Mouse (Mus musculus): Measurements from ENCODE around the gene Chl1. TPM values are rescaled to one million over a fixed set of nuclear protein-coding genes. Genes with fewer than 3 reads are reported as not detected.
A peak's percentile ranks its signal among the peaks of the same experiment; 100 is the strongest.

The Chl1 gene
- 137 and 150 TPM in 2 replicates for polyA plus RNA-seq (2014; fragmentation: Nextera tagmentation; extraction: Ambion mirVana)

- H3K4me3 ChIP-seq (replicated peaks; ENCODE audit: low read length), result peak within 1 kb of the TSS; percentile 59
- peak; percentile 39 for DNase-seq (ENCODE audit: low spot score)
- ATAC-seq (ENCODE audit: low FRiP score), result peak; percentile 36; the same call in 1 of the 2 replicates
- H3K36me3 ChIP-seq (replicated peaks; ENCODE audit: control insufficient read depth, insufficient read depth), result no peaks in the 10 kb centered on the region
- H3K27ac ChIP-seq, result peak within 1 kb of the TSS; percentile 98
- no peaks in the 10 kb centered on the region; the same call in 1 of the 2 replicates for H3K27me3 ChIP-seq (ENCODE audit: control insufficient read depth, insufficient read depth, low read length)
- H3K4me1 ChIP-seq (replicated peaks; ENCODE audit: control insufficient read depth, insufficient read depth, low read length), result peaks cover 12% of the 10 kb centered on the region
- peak within 1 kb of the TSS; percentile 97 for H3K9ac ChIP-seq
- WGBS, result 3% methylated on average over 25 of the region's 25 CpGs
- H3K9me3 ChIP-seq (ENCODE audit: control insufficient read depth, low read length), result no peaks in the 10 kb centered on the region
- peak within 1 kb of the TSS; percentile 76 for H3K4me2 ChIP-seq (replicated peaks)
Measured at GRCm38 (mm10) chr6:103510392-103511289, at the start of gene Chl1. Gene Chl1, plus strand, starts transcription at chr6:103510586.

- Histone ChIP-seq H3K27ac (no peak overlapping the region), H3K9ac (no peak overlapping the region), H3K9me3 (ENCODE audit: control insufficient read depth, low read length) (no peaks in the 10 kb centered on the region), H3K4me3 (replicated peaks; ENCODE audit: low read length) (no peak overlapping the region), H3K27me3 (ENCODE audit: control insufficient read depth, insufficient read depth, low read length) (no peaks in the 10 kb centered on the region), H3K4me2 (replicated peaks) (no peak overlapping the region), H3K36me3 (replicated peaks; ENCODE audit: control insufficient read depth, insufficient read depth) (no peaks in the 10 kb centered on the region), H3K4me1 (replicated peaks; ENCODE audit: control insufficient read depth, insufficient read depth, low read length) (no peaks in the 10 kb centered on the region)
- no peak for DNase-seq (ENCODE audit: low spot score)
- no peak for ATAC-seq (ENCODE audit: low FRiP score)
- WGBS, result 72% methylated on average over 5 of the region's 5 CpGs
Measured at GRCm38 (mm10) chr6:103465479-103466080, 44.8 kb upstream of the Chl1 start.

- H3K27ac ChIP-seq, result peak overlapping the region; percentile 32; the same call in 1 of the 2 replicates
- ATAC-seq (ENCODE audit: low FRiP score), result no peak
Measured at GRCm38 (mm10) chr6:103473316-103473715, 37.1 kb upstream of the Chl1 start.

GRCm38 (mm10) chr6:103487199-103487598 is 23.2 kb upstream of the Chl1 start:
- Histone ChIP-seq H3K36me3 (replicated peaks; ENCODE audit: control insufficient read depth, insufficient read depth) (no peaks in the 10 kb centered on the region), H3K4me2 (replicated peaks) (no peak overlapping the region), H3K27me3 (ENCODE audit: control insufficient read depth, insufficient read depth, low read length) (no peaks in the 10 kb centered on the region), H3K9ac (no peak overlapping the region), H3K4me3 (replicated peaks; ENCODE audit: low read length) (no peak overlapping the region), H3K4me1 (replicated peaks; ENCODE audit: control insufficient read depth, insufficient read depth, low read length) (no peaks in the 10 kb centered on the region), H3K27ac (peak overlapping the region; percentile 62; the same call in 1 of the 2 replicates), H3K9me3 (ENCODE audit: control insufficient read depth, low read length) (no peaks in the 10 kb centered on the region)
- WGBS, result 63% methylated on average over 1 of the region's 1 CpGs
- ATAC-seq (ENCODE audit: low FRiP score) (no peak), DNase-seq (ENCODE audit: low spot score) (no peak)

More at GRCm38 (mm10) chr6:103473316-103473715, 37.1 kb upstream of the Chl1 start:
- Histone ChIP-seq H3K4me3 (replicated peaks; ENCODE audit: low read length) (no peak overlapping the region), H3K27me3 (ENCODE audit: control insufficient read depth, insufficient read depth, low read length) (no peaks in the 10 kb centered on the region), H3K4me1 (replicated peaks; ENCODE audit: control insufficient read depth, insufficient read depth, low read length) (no peaks in the 10 kb centered on the region), H3K9ac (no peak overlapping the region), H3K4me2 (replicated peaks) (no peak overlapping the region), H3K36me3 (replicated peaks; ENCODE audit: control insufficient read depth, insufficient read depth) (no peaks in the 10 kb centered on the region), H3K9me3 (ENCODE audit: control insufficient read depth, low read length) (no peaks in the 10 kb centered on the region)
- DNase-seq (ENCODE audit: low spot score), result no peak
- WGBS, result 59% methylated on average over 5 of the region's 5 CpGs

GRCm38 (mm10) chr6:103498404-103498803 is 12.0 kb upstream of the Chl1 start:
- ATAC-seq (ENCODE audit: low FRiP score), result no peak
- WGBS, result 34% methylated on average over 4 of the region's 4 CpGs
- no peak for DNase-seq (ENCODE audit: low spot score)

GRCm38 (mm10) chr6:103504065-103504464 is 6.3 kb upstream of the Chl1 start:
- H3K9ac ChIP-seq, result no peak overlapping the region
- 66% methylated on average over 3 of the region's 3 CpGs for WGBS
- no peak overlapping the region for H3K4me3 ChIP-seq (replicated peaks; ENCODE audit: low read length)
- H3K9me3 ChIP-seq (ENCODE audit: control insufficient read depth, low read length), result no peaks in the 10 kb centered on the region
- H3K4me1 ChIP-seq (replicated peaks; ENCODE audit: control insufficient read depth, insufficient read depth, low read length), result no peaks in the 10 kb centered on the region
- DNase-seq (ENCODE audit: low spot score) (no peak), ATAC-seq (ENCODE audit: low FRiP score) (no peak)
- H3K36me3 ChIP-seq (replicated peaks; ENCODE audit: control insufficient read depth, insufficient read depth), result no peaks in the 10 kb centered on the region
- H3K27me3 ChIP-seq (ENCODE audit: control insufficient read depth, insufficient read depth, low read length), result no peaks in the 10 kb centered on the region
- H3K27ac ChIP-seq, result no peak overlapping the region
- no peak overlapping the region for H3K4me2 ChIP-seq (replicated peaks)

More at GRCm38 (mm10) chr6:103498404-103498803, 12.0 kb upstream of the Chl1 start:
- Histone ChIP-seq H3K27me3 (ENCODE audit: control insufficient read depth, insufficient read depth, low read length) (no peaks in the 10 kb centered on the region), H3K4me2 (replicated peaks) (no peak overlapping the region), H3K9ac (no peak overlapping the region), H3K27ac (no peak overlapping the region), H3K9me3 (ENCODE audit: control insufficient read depth, low read length) (no peaks in the 10 kb centered on the region), H3K36me3 (replicated peaks; ENCODE audit: control insufficient read depth, insufficient read depth) (no peaks in the 10 kb centered on the region), H3K4me1 (replicated peaks; ENCODE audit: control insufficient read depth, insufficient read depth, low read length) (0 out of 2 replicates have a peak, but pooled peaks cover 5% of the 10 kb centered on the region), H3K4me3 (replicated peaks; ENCODE audit: low read length) (no peak overlapping the region)

- no peaks in the 10 kb centered on the region; the same call in 1 of the 2 replicates for H3K27me3 ChIP-seq (ENCODE audit: control insufficient read depth, insufficient read depth, low read length)
- WGBS, result 68% methylated on average over 3 of the region's 3 CpGs
- no peak overlapping the region for H3K9ac ChIP-seq
- no peak overlapping the region for H3K4me2 ChIP-seq (replicated peaks)
- no peak for ATAC-seq (ENCODE audit: low FRiP score)
- peaks cover 9% of the 10 kb centered on the region for H3K4me1 ChIP-seq (replicated peaks; ENCODE audit: control insufficient read depth, insufficient read depth, low read length)
- H3K36me3 ChIP-seq (replicated peaks; ENCODE audit: control insufficient read depth, insufficient read depth), result no peaks in the 10 kb centered on the region
- H3K9me3 ChIP-seq (ENCODE audit: control insufficient read depth, low read length), result no peaks in the 10 kb centered on the region
- no peak overlapping the region for H3K4me3 ChIP-seq (replicated peaks; ENCODE audit: low read length)
- H3K27ac ChIP-seq, result no peak overlapping the region
- no peak for DNase-seq (ENCODE audit: low spot score)
Measured at GRCm38 (mm10) chr6:103507751-103508575, 2.4 kb upstream of the Chl1 start.

- Histone ChIP-seq H3K9me3 (ENCODE audit: control insufficient read depth, low read length) (no peaks in the 10 kb centered on the region), H3K9ac (no peak overlapping the region; the same call in 1 of the 2 replicates), H3K27me3 (ENCODE audit: control insufficient read depth, insufficient read depth, low read length) (no peaks in the 10 kb centered on the region; the same call in 1 of the 2 replicates), H3K36me3 (replicated peaks; ENCODE audit: control insufficient read depth, insufficient read depth) (no peaks in the 10 kb centered on the region), H3K4me3 (replicated peaks; ENCODE audit: low read length) (no peak overlapping the region), H3K27ac (peak overlapping the region; percentile 98; the same call in 1 of the 2 replicates), H3K4me2 (replicated peaks) (peak overlapping the region; percentile 76; the same call in 1 of the 2 replicates), H3K4me1 (replicated peaks; ENCODE audit: control insufficient read depth, insufficient read depth, low read length) (peaks cover 12% of the 10 kb centered on the region)
- no peak for ATAC-seq (ENCODE audit: low FRiP score)
- WGBS, result 61% methylated on average over 4 of the region's 4 CpGs
- no peak for DNase-seq (ENCODE audit: low spot score)
Measured at GRCm38 (mm10) chr6:103509596-103509995, 790 bp upstream of the Chl1 start.
